Mouse (Mus musculus): ENCODE data around the gene Tfb2m. TPM values are rescaled to one million over a fixed set of nuclear protein-coding genes. Genes with fewer than 3 reads are reported as not detected.

Gene Tfb2m
- polyA plus RNA-seq, 1 experiment from 2014 or later: 22.9 TPM

Other genes starting within 250 kb of the Tfb2m start
- 14.7 and 18.0 TPM in 2 replicates for gene Smyd3, start 28.2 kb downstream of the Tfb2m start, polyA plus RNA-seq (2016; fragmentation: Nextera tagmentation; extraction: Ambion mirVana)
- gene Cnst, start 103 bp upstream of the Tfb2m start, polyA plus RNA-seq (2016; fragmentation: Nextera tagmentation; extraction: Ambion mirVana): 17.4 and 18.5 TPM in 2 replicates
- 67.8 and 70.1 TPM in 2 replicates for gene Sccpdh, start 121.9 kb upstream of the Tfb2m start, polyA plus RNA-seq (2016; fragmentation: Nextera tagmentation; extraction: Ambion mirVana)
- gene Kif28, start 199.0 kb upstream of the Tfb2m start, polyA plus RNA-seq (2016; fragmentation: Nextera tagmentation; extraction: Ambion mirVana): not detected in 2 replicates

Data from forebrain, embryonic 10.5 days (tissue).